Mouse (Mus musculus): ENCODE results near the gene Rab29. TPM values are rescaled to one million over a fixed set of nuclear protein-coding genes. Genes with fewer than 3 reads are reported as not detected.
A peak's percentile ranks its signal among the peaks of the same experiment; 100 is the strongest.

Gene Rab29
- polyA plus RNA-seq, 1 experiment from 2014 or later: 7.2 TPM

GRCm38 (mm10) chr1:131866304-131866999, 572 bp upstream of the Rab29 start:
- H3K4me2 ChIP-seq: peak overlapping the region; percentile 85
- H3K36me3 ChIP-seq: no peaks in the 10 kb centered on the region
- ATAC-seq (ENCODE audit: low FRiP score): peak; percentile 29; the same call in 1 of the 2 replicates
- no peaks in the 10 kb centered on the region; the same call in 1 of the 2 replicates for H3K27me3 ChIP-seq (replicated peaks)
- WGBS: 84% methylated on average over 6 of the region's 6 CpGs
- peaks cover 10% of the 10 kb centered on the region for H3K4me1 ChIP-seq
- no peaks in the 10 kb centered on the region for H3K9me3 ChIP-seq (replicated peaks)
- H3K27ac ChIP-seq (replicated peaks): no peak overlapping the region
- no peak overlapping the region for H3K9ac ChIP-seq (replicated peaks)
- H3K4me3 ChIP-seq (replicated peaks): no peak overlapping the region

GRCm38 (mm10) chr1:131867946-131868290, 894 bp downstream of the Rab29 start:
- no peak for ATAC-seq (ENCODE audit: low FRiP score)
- WGBS: 31% methylated on average over 10 of the region's 10 CpGs

GRCm38 (mm10) chr1:131869561-131869960, 2.5 kb downstream of the Rab29 start:
- Histone ChIP-seq H3K9ac (replicated peaks) (no peak overlapping the region), H3K4me2 (no peak overlapping the region), H3K4me1 (peaks cover 10% of the 10 kb centered on the region), H3K27ac (replicated peaks) (no peak overlapping the region), H3K9me3 (replicated peaks) (no peaks in the 10 kb centered on the region), H3K4me3 (replicated peaks) (no peak overlapping the region), H3K27me3 (replicated peaks) (no peaks in the 10 kb centered on the region), H3K36me3 (no peaks in the 10 kb centered on the region)
- no peak for ATAC-seq (ENCODE audit: low FRiP score)
- WGBS: 87% methylated on average over 2 of the region's 2 CpGs

More at GRCm38 (mm10) chr1:131867946-131868290, 894 bp downstream of the Rab29 start:
- Histone ChIP-seq H3K4me1 (peaks cover 10% of the 10 kb centered on the region), H3K9me3 (replicated peaks) (no peaks in the 10 kb centered on the region), H3K9ac (replicated peaks) (peak overlapping the region; percentile 36), H3K4me3 (replicated peaks) (peak overlapping the region; percentile 58), H3K4me2 (peak overlapping the region; percentile 85), H3K27me3 (replicated peaks) (no peaks in the 10 kb centered on the region; the same call in 1 of the 2 replicates), H3K36me3 (no peaks in the 10 kb centered on the region), H3K27ac (replicated peaks) (no peak overlapping the region)

- no peak for ATAC-seq (ENCODE audit: low FRiP score)
- Histone ChIP-seq H3K27ac (replicated peaks) (no peak overlapping the region), H3K4me1 (peaks cover 3% of the 10 kb centered on the region), H3K27me3 (replicated peaks) (no peaks in the 10 kb centered on the region), H3K36me3 (no peaks in the 10 kb centered on the region), H3K9me3 (replicated peaks) (no peaks in the 10 kb centered on the region), H3K4me2 (no peak overlapping the region), H3K4me3 (replicated peaks) (no peak overlapping the region), H3K9ac (replicated peaks) (no peak overlapping the region)
- 77% methylated on average over 1 of the region's 1 CpGs for WGBS
Observed at GRCm38 (mm10) chr1:131872856-131873255, 5.8 kb downstream of the Rab29 start.

GRCm38 (mm10) chr1:131879816-131880215, 12.8 kb downstream of the Rab29 start:
- no peaks in the 10 kb centered on the region for H3K27me3 ChIP-seq (replicated peaks)
- ATAC-seq (ENCODE audit: low FRiP score): no peak
- no peaks in the 10 kb centered on the region for H3K36me3 ChIP-seq
- H3K4me1 ChIP-seq: no peaks in the 10 kb centered on the region
- 74% methylated on average over 2 of the region's 2 CpGs for WGBS
- H3K4me3 ChIP-seq (replicated peaks): no peak overlapping the region
- H3K9me3 ChIP-seq (replicated peaks): no peaks in the 10 kb centered on the region
- H3K27ac ChIP-seq (replicated peaks): no peak overlapping the region
- H3K9ac ChIP-seq (replicated peaks): no peak overlapping the region
- no peak overlapping the region for H3K4me2 ChIP-seq

- no peaks in the 10 kb centered on the region for H3K36me3 ChIP-seq
- H3K4me1 ChIP-seq: no peaks in the 10 kb centered on the region
- no peak overlapping the region for H3K9ac ChIP-seq (replicated peaks)
- no peak for ATAC-seq (ENCODE audit: low FRiP score)
- no peak overlapping the region for H3K4me3 ChIP-seq (replicated peaks)
- H3K27me3 ChIP-seq (replicated peaks): no peaks in the 10 kb centered on the region
- WGBS: 71% methylated on average over 2 of the region's 2 CpGs
- H3K27ac ChIP-seq (replicated peaks): no peak overlapping the region
- H3K9me3 ChIP-seq (replicated peaks): no peaks in the 10 kb centered on the region
- H3K4me2 ChIP-seq: no peak overlapping the region
Observed at GRCm38 (mm10) chr1:131882787-131883186, 15.8 kb downstream of the Rab29 start.

- no peaks in the 10 kb centered on the region for H3K4me1 ChIP-seq
- WGBS: 80% methylated on average over 2 of the region's 2 CpGs
- no peak overlapping the region for H3K4me2 ChIP-seq
- no peak overlapping the region for H3K27ac ChIP-seq (replicated peaks)
- H3K36me3 ChIP-seq: no peaks in the 10 kb centered on the region
- no peaks in the 10 kb centered on the region for H3K9me3 ChIP-seq (replicated peaks)
- no peak overlapping the region for H3K9ac ChIP-seq (replicated peaks)
- ATAC-seq (ENCODE audit: low FRiP score): no peak
- H3K4me3 ChIP-seq (replicated peaks): no peak overlapping the region
- no peaks in the 10 kb centered on the region for H3K27me3 ChIP-seq (replicated peaks)
Observed at GRCm38 (mm10) chr1:131886173-131886572, 19.1 kb downstream of the Rab29 start.

GRCm38 (mm10) chr1:131886641-131887040, 19.6 kb downstream of the Rab29 start:
- 81% methylated on average over 3 of the region's 3 CpGs for WGBS

GRCm38 (mm10) chr1:131890043-131890658, 23.1 kb downstream of the Rab29 start:
- Histone ChIP-seq H3K9ac (replicated peaks) (no peak overlapping the region), H3K27me3 (replicated peaks) (no peaks in the 10 kb centered on the region), H3K4me3 (replicated peaks) (no peak overlapping the region), H3K9me3 (replicated peaks) (no peaks in the 10 kb centered on the region), H3K36me3 (no peaks in the 10 kb centered on the region), H3K27ac (replicated peaks) (no peak overlapping the region), H3K4me1 (no peaks in the 10 kb centered on the region), H3K4me2 (no peak overlapping the region)
- 57% methylated on average over 6 of the region's 6 CpGs for WGBS
- ATAC-seq (ENCODE audit: low FRiP score): no peak

More at GRCm38 (mm10) chr1:131886641-131887040, 19.6 kb downstream of the Rab29 start:
- H3K4me3 ChIP-seq (replicated peaks): no peak overlapping the region
- H3K4me2 ChIP-seq: no peak overlapping the region
- H3K4me1 ChIP-seq: no peaks in the 10 kb centered on the region
- H3K9ac ChIP-seq (replicated peaks): no peak overlapping the region
- H3K27ac ChIP-seq (replicated peaks): no peak overlapping the region
- H3K36me3 ChIP-seq: no peaks in the 10 kb centered on the region
- H3K27me3 ChIP-seq (replicated peaks): no peaks in the 10 kb centered on the region
- H3K9me3 ChIP-seq (replicated peaks): no peaks in the 10 kb centered on the region
- ATAC-seq (ENCODE audit: low FRiP score): no peak

GRCm38 (mm10) chr1:131891436-131891835, 24.4 kb downstream of the Rab29 start:
- no peaks in the 10 kb centered on the region for H3K36me3 ChIP-seq
- no peaks in the 10 kb centered on the region for H3K27me3 ChIP-seq (replicated peaks)
- H3K27ac ChIP-seq (replicated peaks): no peak overlapping the region
- ATAC-seq (ENCODE audit: low FRiP score): no peak
- H3K4me2 ChIP-seq: no peak overlapping the region
- no peaks in the 10 kb centered on the region for H3K4me1 ChIP-seq
- 72% methylated on average over 4 of the region's 4 CpGs for WGBS
- H3K9me3 ChIP-seq (replicated peaks): no peaks in the 10 kb centered on the region
- H3K4me3 ChIP-seq (replicated peaks): no peak overlapping the region
- no peak overlapping the region for H3K9ac ChIP-seq (replicated peaks)

GRCm38 (mm10) chr1:131902679-131903078, 35.7 kb downstream of the Rab29 start:
- ATAC-seq (ENCODE audit: low FRiP score): no peak
- Histone ChIP-seq H3K9me3 (replicated peaks) (no peaks in the 10 kb centered on the region), H3K9ac (replicated peaks) (no peak overlapping the region), H3K36me3 (no peaks in the 10 kb centered on the region), H3K27ac (replicated peaks) (no peak overlapping the region), H3K4me3 (replicated peaks) (no peak overlapping the region), H3K4me2 (no peak overlapping the region), H3K27me3 (replicated peaks) (peaks cover 2% of the 10 kb centered on the region), H3K4me1 (no peaks in the 10 kb centered on the region)
- 91% methylated on average over 4 of the region's 4 CpGs for WGBS

GRCm38 (mm10) chr1:131903251-131903650, 36.2 kb downstream of the Rab29 start:
- Histone ChIP-seq H3K27me3 (replicated peaks) (peaks cover 7% of the 10 kb centered on the region), H3K4me3 (replicated peaks) (no peak overlapping the region), H3K36me3 (no peaks in the 10 kb centered on the region), H3K4me2 (no peak overlapping the region), H3K9me3 (replicated peaks) (no peaks in the 10 kb centered on the region), H3K9ac (replicated peaks) (no peak overlapping the region), H3K27ac (replicated peaks) (no peak overlapping the region), H3K4me1 (no peaks in the 10 kb centered on the region)
- ATAC-seq (ENCODE audit: low FRiP score): no peak
- 90% methylated on average over 7 of the region's 7 CpGs for WGBS
